ENCODE assay signal across 9 mouse cellular contexts in genomic region chr17:79518185-79518584, GRCm38 (mm10).
A peak's percentile ranks its signal among the peaks of the same experiment; 100 is the strongest.
DNase-seq lines count a peak whose midpoint lies in the region; ATAC-seq and TF ChIP-seq lines count a peak whose summit lies in the region.
"Had no signal": no experiment of that assay in that cellular context is flagged by ENCODE, and none has a peak within 500 bp of the region (broad histone marks: within the 10 kb centered on the region; RNA-seq: fewer than 3 reads in every experiment).

No protein-coding gene starts in this region.

- TF ChIP-seq CTCF in left cerebral cortex, adult 2 months (IDR thresholded peaks at IDR 0.05) = peak; percentile 17
- peak; percentile 65 for TF ChIP-seq CTCF in Patski (IDR thresholded peaks at IDR 0.05)

- POLR2A ChIA-PET in Patski (lab: Charles Lee) = interaction anchor here (0.6 kb wide), 1 partner anchor 56 kb away, joined by 12 read pairs; no protein-coding TSS in a partner anchor

- DNase-seq in left cerebral cortex, adult 2 months (ENCODE audit: extremely low spot score in 1 of 2, low spot score in 2 of 2) = no peak
- DNase-seq in left cerebral cortex, postnatal 4 days = no peak
- no peak for DNase-seq in Patski (ENCODE audit: low read depth, low spot score)
- DNase-seq in heart, postnatal 4 days = peak; percentile 29
- peak; percentile 49 for DNase-seq in naive thymus-derived CD4-positive, alpha-beta T cell, adult 2 months (ENCODE audit: low read depth)
- no peak for DNase-seq in left cerebral cortex, postnatal 25 days (ENCODE audit: low spot score in 2 of 2)
- DNase-seq in testis, postnatal 10 days (ENCODE audit: low spot score) = no peak
- DNase-seq in cerebellum, postnatal 4 days (ENCODE audit: low spot score in 2 of 2) = no peak

- ATAC-seq in Patski = no peak

- CTCF ChIA-PET in Patski (lab: Charles Lee) = interaction anchor here (0.6 to 1.7 kb wide), 4 partner anchors 50 to 623 kb away, joined by 3 to 5 read pairs (median 4); no protein-coding TSS in a partner anchor

- intact Hi-C loops in left cerebral cortex, adult 2 months (cut with DNase I) = no loop called here
- intact Hi-C loops in left cerebral cortex, postnatal 4 days (cut with DNase I) = no loop called here
- intact Hi-C loops in left cerebral cortex, postnatal 25 days (cut with DNase I) = loop anchor here (5.0 kb wide), 1 partner anchor 161 kb away; the partner anchor contains the start of gene Cdc42ep3

- in situ Hi-C loops in Patski (cut with MboI; ENCODE audit: low pct_unique_long_range_greater_than_20kb) = loop anchor here (10.0 kb wide), 1 partner anchor 373 kb away; no protein-coding TSS in a partner anchor

- H3K4me3 ChIP-seq in left cerebral cortex, adult 2 months = no peak overlapping the region
- H3K4me3 ChIP-seq: limb, embryonic 13.5 days had no signal

- no peaks in the 10 kb centered on the region for H3K27me3 ChIP-seq in Patski
- H3K27me3 ChIP-seq: limb, embryonic 13.5 days had no signal

- H3K27ac ChIP-seq in left cerebral cortex, adult 2 months = no peak overlapping the region
- H3K27ac ChIP-seq: limb, embryonic 13.5 days had no signal

Comparison
In these comparisons a context has a peak if more than half of its experiments do, and no peak if none do; other contexts are left out.
1. DNase-seq: peak in heart, postnatal 4 days (single experiment) and naive thymus-derived CD4-positive, alpha-beta T cell, adult 2 months (single experiment); none in left cerebral cortex, adult 2 months (0 of 2), left cerebral cortex, postnatal 4 days (single experiment), Patski (single experiment), left cerebral cortex, postnatal 25 days (0 of 2), testis, postnatal 10 days (single experiment) and cerebellum, postnatal 4 days (0 of 2).